Mouse (Mus musculus) erythroblast, embryonic 14.5 days (primary cell): ENCODE results near the gene Usp17lb. TPM values are rescaled to one million over a fixed set of nuclear protein-coding genes. Genes with fewer than 3 reads are reported as not detected.
"Not testable (repeated sequence)": the region's sequence is repeated elsewhere in the genome, so short reads cannot be mapped to it uniquely, and the experiment has no call there.

Experiments used
- H3K27me3 ChIP-seq: 2 replicates; pipeline ENCODE4 v1.6.1; 2012; ENCODE audit warnings: inconsistent platforms; ENCODE audit not compliant: control insufficient read depth
- H3K36me3 ChIP-seq: 2 replicates; pipeline ENCODE4 v1.6.1; 2012; ENCODE audit warnings: mild to moderate bottlenecking, inconsistent platforms; ENCODE audit not compliant: control insufficient read depth
- H3K4me1 ChIP-seq: 2 replicates; pipeline ENCODE4 v1.6.1; 2012; ENCODE audit warnings: inconsistent platforms; ENCODE audit not compliant: control insufficient read depth
- H3K4me3 ChIP-seq: replicated peaks from 2 replicates; pipeline ENCODE3; 2012; ENCODE audit warnings: moderate library complexity, mild to moderate bottlenecking, inconsistent platforms
- H3K9me3 ChIP-seq: 2 replicates; pipeline ENCODE4 v1.6.1; 2012; ENCODE audit warnings: low read length, inconsistent platforms, mixed read lengths; ENCODE audit not compliant: control insufficient read depth
- GATA1 ChIP-seq: IDR thresholded peaks from 2 replicates; pipeline ENCODE4 v1.6.1; 2012; ENCODE audit warnings: low read length, inconsistent platforms, mixed read lengths
- TAL1 ChIP-seq: IDR thresholded peaks from 3 replicates; pipeline ENCODE4 v1.6.1; 2012; ENCODE audit warnings: low read length, inconsistent platforms, mixed read lengths
- polyA plus RNA-seq: library from polyadenylated mRNA; stranded (reverse); fragments of >175 nt; gene quantifications from 2 replicates; pipeline ENCODE4 v1.2.3, GENCODE M21; 2012

The Usp17lb gene
- not detected in 2 replicates for polyA plus RNA-seq

GRCm38 (mm10) chr7:104842503-104842902 lies at the start of gene Usp17lb:
Usp17lb (minus strand) TSS chr7:104842603.
- TF ChIP-seq GATA1 (no peak), TAL1 (no peak)
- H3K9me3 ChIP-seq: peaks cover 11% of the 10 kb centered on the region
- no peaks in the 10 kb centered on the region for H3K4me1 ChIP-seq
- no peak within 1 kb of the TSS for H3K4me3 ChIP-seq
- no peaks in the 10 kb centered on the region for H3K27me3 ChIP-seq
- H3K36me3 ChIP-seq: no peaks in the 10 kb centered on the region

DNA sequence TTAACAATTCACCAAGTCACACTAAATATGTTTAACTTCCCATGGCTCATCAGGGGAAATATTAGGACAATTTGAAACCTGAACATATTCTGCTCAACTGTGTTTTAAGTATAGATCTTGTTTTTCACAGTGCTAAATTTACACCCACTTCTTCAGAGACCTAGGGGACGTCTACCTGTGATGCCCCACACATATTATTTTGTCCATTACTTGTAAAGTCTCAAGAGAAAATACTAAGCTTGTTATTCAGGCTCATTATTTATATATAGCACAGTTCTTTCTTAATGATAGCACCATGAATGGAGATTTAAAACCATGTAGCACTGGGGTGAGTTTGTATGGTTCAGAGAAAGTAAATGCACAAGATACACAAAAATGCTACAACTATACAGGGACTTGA lies 35.3 kb upstream of the Usp17lb start, which contains the start of gene Olfr665:
Gene Olfr665, plus strand, starts transcription at position 301 of the 400 bp plus-strand sequence.
- TF ChIP-seq GATA1 (no peak), TAL1 (no peak)

GRCm38 (mm10) chr7:104861381-104861780 lies 19.0 kb upstream of the Usp17lb start:
- TF ChIP-seq GATA1 (no peak), TAL1 (no peak)
- Histone ChIP-seq H3K4me1 (no peaks in the 10 kb centered on the region), H3K27me3 (no peaks in the 10 kb centered on the region), H3K4me3 (no peak overlapping the region), H3K36me3 (no peaks in the 10 kb centered on the region), H3K9me3 (peaks cover 5% of the 10 kb centered on the region)

More for the DNA sequence above, 35.3 kb upstream of the Usp17lb start, which contains the start of gene Olfr665:
- Histone ChIP-seq H3K36me3 (no peaks in the 10 kb centered on the region), H3K4me3 (no peak within 1 kb of the TSS), H3K9me3 (no peaks in the 10 kb centered on the region), H3K27me3 (no peaks in the 10 kb centered on the region), H3K4me1 (no peaks in the 10 kb centered on the region)

GRCm38 (mm10) chr7:104857683-104858082 lies 15.3 kb upstream of the Usp17lb start:
- TF ChIP-seq TAL1 (no peak), GATA1 (no peak)
- Histone ChIP-seq H3K4me1 (no peaks in the 10 kb centered on the region), H3K27me3 (no peaks in the 10 kb centered on the region), H3K4me3 (no peak overlapping the region), H3K36me3 (no peaks in the 10 kb centered on the region), H3K9me3 (peaks cover 5% of the 10 kb centered on the region)

DNA sequence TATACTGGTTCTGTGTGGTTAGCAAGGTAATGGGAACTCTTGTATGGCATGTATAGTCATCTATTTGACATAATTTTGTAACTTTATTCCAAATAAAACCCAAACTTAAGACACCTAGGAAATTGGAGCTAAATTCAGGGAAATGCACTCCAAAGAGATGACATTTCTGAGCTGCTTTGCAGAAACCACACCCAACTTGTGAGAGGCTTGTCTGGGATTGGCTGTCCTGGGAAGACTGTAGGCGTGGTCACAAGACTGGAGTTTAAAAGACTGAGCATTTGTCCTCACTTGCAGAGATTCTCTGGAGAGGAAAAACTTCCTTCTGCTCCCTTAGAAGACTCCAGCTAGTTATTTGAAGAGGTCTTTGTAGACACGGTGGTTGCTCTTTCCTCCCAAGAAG lies 14.3 kb upstream of the Usp17lb start, which contains the start of gene Usp17la:
Gene Usp17la, plus strand, starts transcription at position 301 of the 400 bp plus-strand sequence.
- H3K4me3 ChIP-seq, H3K27me3 ChIP-seq, H3K36me3 ChIP-seq, H3K9me3 ChIP-seq, H3K4me1 ChIP-seq: not testable (repeated sequence)

- H3K4me3 ChIP-seq: no peak overlapping the region
- no peaks in the 10 kb centered on the region for H3K4me1 ChIP-seq
- no peak for TF ChIP-seq TAL1
- no peak for TF ChIP-seq GATA1
These were observed 12.9 kb upstream of the Usp17lb start for GRCm38 (mm10) chr7:104855248-104855750.

DNA sequence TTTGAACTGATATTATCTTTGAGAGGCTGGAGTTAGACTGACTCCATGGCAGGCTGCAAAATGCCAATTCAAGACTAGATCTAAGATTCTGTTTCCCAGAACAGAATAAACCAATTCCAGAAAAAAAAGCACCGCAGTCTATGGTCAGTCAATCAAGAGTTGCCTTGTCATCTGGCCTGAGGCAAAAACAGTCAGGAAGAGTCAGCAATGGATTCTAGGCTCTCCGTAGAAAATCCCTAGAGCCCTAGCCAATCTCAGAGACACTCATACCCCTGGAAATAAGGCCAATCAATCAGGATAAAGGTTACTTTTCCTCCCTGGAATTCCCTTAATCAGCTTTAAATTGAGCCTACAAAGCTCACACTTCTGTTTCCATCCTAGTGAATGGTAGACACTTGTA lies 9.1 kb upstream of the Usp17lb start:
- not testable (repeated sequence) for H3K27me3 ChIP-seq, H3K9me3 ChIP-seq, H3K4me1 ChIP-seq, H3K4me3 ChIP-seq, H3K36me3 ChIP-seq

More at GRCm38 (mm10) chr7:104855248-104855750, 12.9 kb upstream of the Usp17lb start:
- no peaks in the 10 kb centered on the region for H3K27me3 ChIP-seq
- no peaks in the 10 kb centered on the region for H3K36me3 ChIP-seq
- peaks cover 5% of the 10 kb centered on the region for H3K9me3 ChIP-seq

GRCm38 (mm10) chr7:104843731-104844287 lies 1.4 kb upstream of the Usp17lb start:
- Histone ChIP-seq H3K36me3 (no peaks in the 10 kb centered on the region), H3K27me3 (no peaks in the 10 kb centered on the region), H3K4me3 (no peak overlapping the region), H3K4me1 (no peaks in the 10 kb centered on the region), H3K9me3 (peaks cover 11% of the 10 kb centered on the region)
- TF ChIP-seq TAL1 (no peak), GATA1 (no peak)

- H3K4me3 ChIP-seq, H3K9me3 ChIP-seq, H3K4me1 ChIP-seq, H3K36me3 ChIP-seq, H3K27me3 ChIP-seq: not testable (repeated sequence)
These were observed 32.1 kb downstream of the Usp17lb start for GRCm38 (mm10) chr7:104810335-104810734.

DNA sequence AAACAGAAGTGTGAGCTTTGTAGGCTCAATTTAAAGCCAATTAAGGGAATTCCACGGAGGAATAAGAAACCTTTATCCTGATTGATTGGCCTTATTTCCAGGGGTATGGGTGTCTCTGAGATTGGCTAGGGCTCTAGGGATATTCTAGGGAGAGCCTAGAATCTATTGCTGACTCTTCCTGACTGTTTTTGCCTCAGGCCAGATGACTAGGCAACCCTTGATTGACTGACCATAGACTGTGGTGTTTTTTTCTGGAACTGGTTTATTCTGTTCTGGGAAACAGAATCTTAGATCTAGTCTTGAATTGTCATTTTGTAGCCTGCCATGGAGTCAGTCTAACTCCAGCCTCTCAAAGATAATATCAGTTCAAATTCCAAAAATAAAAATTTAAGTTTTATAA lies 51.6 kb downstream of the Usp17lb start:
- TF ChIP-seq TAL1 (no peak), GATA1 (no peak)
- no peaks in the 10 kb centered on the region for H3K4me1 ChIP-seq
- H3K27me3 ChIP-seq: no peaks in the 10 kb centered on the region
- H3K36me3 ChIP-seq: no peaks in the 10 kb centered on the region
- H3K9me3 ChIP-seq: no peaks in the 10 kb centered on the region
- no peak overlapping the region for H3K4me3 ChIP-seq

Other genes starting within 250 kb of the Usp17lb start
- gene Olfr655, start 240.8 kb downstream of the Usp17lb start, polyA plus RNA-seq: not detected in 2 replicates
- gene Olfr656, start 228.6 kb downstream of the Usp17lb start, polyA plus RNA-seq: not detected in 2 replicates
- gene Olfr657, start 217.8 kb downstream of the Usp17lb start, polyA plus RNA-seq: not detected in 2 replicates
- not detected in 2 replicates for gene Olfr658, start 195.3 kb downstream of the Usp17lb start, polyA plus RNA-seq
- gene Olfr659, start 175.8 kb downstream of the Usp17lb start, polyA plus RNA-seq: not detected in 2 replicates
- not detected in 2 replicates for gene Olfr661, start 156.1 kb downstream of the Usp17lb start, polyA plus RNA-seq
- not detected in 2 replicates for gene Usp17le, start 65.1 kb downstream of the Usp17lb start, polyA plus RNA-seq
- not detected in 2 replicates for gene Usp17la, start 14.4 kb upstream of the Usp17lb start, polyA plus RNA-seq
- not detected in 2 replicates for gene Olfr665, start 35.4 kb upstream of the Usp17lb start, polyA plus RNA-seq
- gene Olfr666, start 53.3 kb upstream of the Usp17lb start, polyA plus RNA-seq: not detected in 2 replicates
- gene Olfr667, start 78.9 kb upstream of the Usp17lb start, polyA plus RNA-seq: not detected in 2 replicates
- not detected in 2 replicates for gene Olfr668, start 85.5 kb upstream of the Usp17lb start, polyA plus RNA-seq
- not detected in 2 replicates for gene Olfr669, start 91.6 kb upstream of the Usp17lb start, polyA plus RNA-seq
- gene Olfr670, start 120.0 kb upstream of the Usp17lb start, polyA plus RNA-seq: not detected in 2 replicates
- gene Olfr671, start 136.5 kb upstream of the Usp17lb start, polyA plus RNA-seq: not detected in 2 replicates
- gene Olfr672, start 159.4 kb upstream of the Usp17lb start, polyA plus RNA-seq: not detected in 2 replicates
- gene Olfr675, start 185.9 kb upstream of the Usp17lb start, polyA plus RNA-seq: not detected in 2 replicates
- gene Olfr676, start 190.1 kb upstream of the Usp17lb start, polyA plus RNA-seq: not detected in 2 replicates
- gene Olfr677, start 208.8 kb upstream of the Usp17lb start, polyA plus RNA-seq: not detected in 2 replicates
- gene Olfr678, start 221.9 kb upstream of the Usp17lb start, polyA plus RNA-seq: not detected in 2 replicates
- gene Olfr679, start 238.6 kb upstream of the Usp17lb start, polyA plus RNA-seq: 0.01 and 0.02 TPM in 2 replicates